Mouse (Mus musculus): ENCODE results near the gene Pmch.

The Pmch gene

GRCm38 (mm10) chr10:88090772-88091171 is at the start of gene Pmch:
Pmch (plus strand) TSS chr10:88091072.
- no peak for DNase-seq (ENCODE audit: inconsistent age in 2 of 2, low spot score in 1 of 2)

- DNase-seq (ENCODE audit: inconsistent age in 2 of 2, low spot score in 1 of 2): no peak
These were observed 46.6 kb upstream of the Pmch start for GRCm38 (mm10) chr10:88044297-88044696.

DNA sequence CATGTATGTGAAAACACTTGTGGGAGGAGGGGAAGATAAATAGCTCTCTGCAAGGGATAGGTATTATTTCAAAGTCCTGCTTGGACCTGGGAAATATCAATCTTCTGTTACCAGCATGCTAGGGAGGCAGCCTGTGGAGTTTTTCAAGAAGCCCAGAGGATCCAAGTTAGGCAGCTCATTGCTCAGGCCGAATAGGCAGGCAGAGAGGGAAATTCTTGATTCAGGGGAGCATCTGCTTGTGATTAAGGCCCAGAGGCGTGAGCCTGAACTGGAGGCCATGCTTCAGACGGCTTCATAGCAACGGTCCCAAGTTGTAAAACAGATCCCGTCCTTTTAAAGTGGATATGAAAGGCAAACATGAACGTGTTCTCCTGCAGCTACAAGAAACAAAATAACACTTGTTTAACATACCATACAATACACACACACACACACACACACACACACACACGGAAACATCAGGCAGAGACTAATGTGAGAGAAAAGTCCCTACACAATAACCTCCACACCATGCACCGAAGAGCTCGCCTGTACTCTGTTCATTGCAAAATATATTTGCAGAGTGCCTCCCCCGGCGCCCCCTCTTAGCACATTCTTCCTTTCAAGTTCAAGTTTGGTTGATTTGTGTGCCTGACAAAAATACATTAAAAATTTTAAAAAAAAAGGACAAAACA is 44.6 kb upstream of the Pmch start:
- DNase-seq (ENCODE audit: inconsistent age in 2 of 2, low spot score in 1 of 2): no peak

- no peak for DNase-seq (ENCODE audit: inconsistent age in 2 of 2, low spot score in 1 of 2)
These were observed 36.5 kb upstream of the Pmch start for GRCm38 (mm10) chr10:88054233-88054985.

DNA sequence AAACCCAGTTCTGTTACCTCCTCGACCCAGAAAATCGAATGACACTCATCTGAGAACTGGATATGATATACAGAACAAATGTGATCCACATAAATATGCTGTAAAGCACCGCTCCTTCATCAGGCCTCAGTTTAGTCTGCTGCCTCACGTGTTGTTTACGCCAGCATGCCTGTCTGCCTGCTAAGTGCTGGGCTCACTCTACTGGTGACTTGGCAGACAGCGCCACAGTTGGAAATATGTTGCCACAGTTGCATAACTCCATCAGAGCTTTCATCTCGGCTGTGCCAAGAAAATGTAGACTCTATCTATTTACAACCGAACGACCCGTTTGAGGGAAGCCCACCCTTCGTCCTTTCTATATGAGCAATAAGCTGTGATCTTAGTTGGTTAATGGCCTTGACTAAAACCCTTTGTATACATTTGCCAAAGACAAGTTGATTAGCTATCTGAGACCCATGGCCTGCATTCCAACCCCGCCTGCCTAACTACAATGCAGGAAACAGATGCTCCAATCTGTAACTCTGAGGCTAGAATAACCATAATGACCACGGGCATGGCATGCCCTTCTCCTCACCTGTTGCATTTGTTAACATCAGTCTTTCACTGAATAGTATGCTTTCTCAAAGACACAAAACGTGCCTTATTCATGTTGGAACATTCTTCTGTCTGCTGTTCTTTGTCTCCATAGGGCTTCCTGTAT is 33.8 kb upstream of the Pmch start:
- DNase-seq (ENCODE audit: inconsistent age in 2 of 2, low spot score in 1 of 2): peak in 1 of 2 experiments; percentile 58

DNA sequence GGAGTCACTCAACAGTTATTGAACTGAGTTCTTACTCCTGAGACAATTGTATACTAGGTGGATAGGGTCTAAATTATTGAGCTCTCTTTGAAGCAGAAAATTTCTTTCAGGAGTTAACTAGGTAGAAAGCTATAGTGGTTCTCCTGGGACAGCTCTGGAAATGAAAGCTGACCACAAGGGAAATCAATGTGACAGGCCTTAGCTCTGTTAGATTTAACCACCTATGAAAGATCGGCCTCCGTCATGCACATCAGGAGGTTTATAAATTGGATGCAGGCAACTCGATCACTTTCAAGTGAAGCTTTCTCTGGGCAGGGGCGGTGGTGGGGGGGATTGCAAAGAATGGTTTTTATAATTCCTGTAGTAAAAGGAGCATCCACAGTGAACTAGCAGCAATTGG is 27.4 kb upstream of the Pmch start:
- DNase-seq (ENCODE audit: inconsistent age in 2 of 2, low spot score in 1 of 2): no peak

DNA sequence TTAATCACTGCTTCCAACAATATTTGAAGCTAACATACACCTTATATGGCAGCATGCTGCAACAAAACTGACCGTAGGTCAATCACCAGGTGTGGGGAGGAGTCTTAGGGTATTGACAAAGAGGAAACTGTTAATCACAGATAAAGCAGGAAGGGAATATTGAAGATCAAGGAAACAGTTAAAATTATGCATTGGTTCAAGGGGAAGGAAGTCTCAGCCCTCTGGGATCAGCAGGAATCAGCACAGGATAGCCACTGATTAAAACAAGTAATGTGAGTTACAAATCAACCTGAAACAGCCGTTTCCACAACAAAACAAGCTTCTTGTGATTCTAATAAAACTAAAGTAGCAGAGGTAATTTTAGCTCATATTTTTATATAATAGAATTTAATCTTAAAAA is 26.0 kb upstream of the Pmch start:
- DNase-seq (ENCODE audit: inconsistent age in 2 of 2, low spot score in 1 of 2): no peak

DNA sequence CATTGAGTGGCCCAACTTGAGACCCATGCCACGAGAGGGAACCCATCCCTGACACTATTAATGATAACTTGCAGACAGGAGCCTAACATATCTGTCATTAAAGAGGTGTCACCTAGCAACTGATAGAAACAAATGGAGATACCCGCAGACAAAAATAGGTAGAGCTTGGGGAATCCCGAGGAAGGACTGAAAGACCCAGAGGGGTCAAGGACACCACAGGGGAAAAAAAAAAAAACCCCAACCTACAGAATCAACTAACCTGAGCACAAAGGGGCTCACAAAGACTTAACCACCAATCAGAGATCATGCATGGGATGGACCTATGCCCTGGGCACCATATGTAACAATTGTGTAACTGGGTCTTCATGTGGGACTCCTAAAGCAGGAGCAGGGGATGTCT is 23.5 kb upstream of the Pmch start:
- DNase-seq (ENCODE audit: inconsistent age in 2 of 2, low spot score in 1 of 2): no peak

DNA sequence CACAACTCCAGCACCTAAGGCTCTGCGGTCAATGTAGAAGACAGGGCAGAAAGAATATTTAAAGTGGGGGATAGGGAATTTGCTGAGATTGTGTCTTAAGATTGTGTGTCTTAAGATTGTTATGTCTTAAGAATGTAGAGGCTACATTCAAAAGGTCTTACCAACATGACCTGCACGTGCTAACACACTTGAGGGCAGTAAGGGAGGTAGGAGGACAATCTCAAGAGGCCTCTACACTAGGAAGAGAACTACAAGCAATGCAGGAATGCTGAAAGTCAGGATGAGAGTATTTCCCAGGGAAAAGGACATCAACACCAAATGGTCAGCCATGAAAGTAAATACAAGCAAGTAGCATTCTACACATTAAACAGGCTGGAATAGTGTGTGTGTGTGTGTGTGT is 15.3 kb downstream of the Pmch start:
- no peak for DNase-seq (ENCODE audit: inconsistent age in 2 of 2, low spot score in 1 of 2)

- DNase-seq (ENCODE audit: inconsistent age in 2 of 2, low spot score in 1 of 2): peak in 1 of 2 experiments; percentile 33
These were observed 22.4 kb downstream of the Pmch start for GRCm38 (mm10) chr10:88113290-88113689.

DNA sequence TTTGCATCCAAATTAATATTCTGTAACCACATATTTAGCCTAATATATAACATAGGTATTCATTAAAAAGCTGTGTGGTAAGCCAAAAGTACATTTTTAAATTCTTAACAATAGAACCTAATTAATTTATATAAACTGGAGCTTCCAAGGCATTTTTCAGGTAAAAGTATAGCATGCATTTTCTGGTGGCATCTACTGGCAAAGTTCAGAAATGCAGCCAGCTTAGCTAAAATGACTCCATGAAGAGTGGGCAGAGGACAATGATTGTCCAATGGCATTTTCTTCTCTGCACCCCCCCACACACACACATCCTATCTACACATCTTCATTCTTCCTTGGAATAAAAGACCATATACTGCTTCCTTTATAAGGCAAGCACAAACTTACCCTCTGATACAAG is 28.8 kb downstream of the Pmch start:
- no peak for DNase-seq (ENCODE audit: inconsistent age in 2 of 2, low spot score in 1 of 2)

- DNase-seq (ENCODE audit: inconsistent age in 2 of 2, low spot score in 1 of 2): no peak
These were observed 44.8 kb downstream of the Pmch start for GRCm38 (mm10) chr10:88135630-88136029.

Data from adrenal gland, adult (tissue).